15 mouse cellular contexts compared by ENCODE assay signal in genomic region chr12:69887776-69888175, GRCm38 (mm10).
"Had no signal": no experiment of that assay in that cellular context is flagged by ENCODE, and none has a peak within 500 bp of the region (broad histone marks: within the 10 kb centered on the region; RNA-seq: fewer than 3 reads in every experiment).

No protein-coding gene starts in this region.

- H3K36me3 ChIP-seq: midbrain, embryonic 12.5 days; neural tube, embryonic 13.5 days; stomach, embryonic 15.5 days had no signal

- DNase-seq: kidney, adult 11 months; kidney, adult 9 months; kidney, postnatal 36 days; left cerebral cortex, postnatal 4 days; liver, embryonic 13.5 days; lung, embryonic 14.5 days; right cerebral cortex, postnatal 14 days; thymus, adult 2 months; thymus, postnatal 25 days had no signal

- H3K27ac ChIP-seq: kidney, postnatal 0 days; limb, embryonic 13.5 days; liver, embryonic 13.5 days; midbrain, embryonic 12.5 days; neural tube, embryonic 13.5 days; stomach, embryonic 15.5 days had no signal

- H3K9me3 ChIP-seq: limb, embryonic 13.5 days; liver, embryonic 13.5 days; midbrain, embryonic 12.5 days; neural tube, embryonic 13.5 days; stomach, embryonic 15.5 days had no signal

- H3K4me3 ChIP-seq: limb, embryonic 13.5 days; liver, embryonic 13.5 days; midbrain, embryonic 12.5 days; neural tube, embryonic 13.5 days; stomach, embryonic 15.5 days had no signal

- H3K27me3 ChIP-seq: limb, embryonic 13.5 days; liver, embryonic 13.5 days; midbrain, embryonic 12.5 days; neural tube, embryonic 13.5 days; stomach, embryonic 15.5 days had no signal

- H3K9ac ChIP-seq: limb, embryonic 13.5 days; liver, embryonic 13.5 days; lung, embryonic 14.5 days; midbrain, embryonic 12.5 days; stomach, embryonic 15.5 days had no signal

- ATAC-seq: midbrain, embryonic 16.5 days had no signal

- H3K4me2 ChIP-seq: limb, embryonic 13.5 days; liver, embryonic 13.5 days; lung, embryonic 14.5 days; midbrain, embryonic 12.5 days; neural tube, embryonic 13.5 days; stomach, embryonic 15.5 days had no signal
